Mouse (Mus musculus) naive thymus-derived CD4-positive, alpha-beta T cell, adult 2 months (primary cell): ENCODE data around the gene 1700001K19Rik.
A peak's percentile ranks its signal among the peaks of the same experiment; 100 is the strongest.
"Not testable (repeated sequence)": the region's sequence is repeated elsewhere in the genome, so short reads cannot be mapped to it uniquely, and the experiment has no call there.

ENCODE experiments used
- DNase-seq: peaks from one replicate; pipeline ENCODE4 v3.0.0-alpha.2; 2011; ENCODE audit warnings: low read depth

1700001K19Rik gene

DNA sequence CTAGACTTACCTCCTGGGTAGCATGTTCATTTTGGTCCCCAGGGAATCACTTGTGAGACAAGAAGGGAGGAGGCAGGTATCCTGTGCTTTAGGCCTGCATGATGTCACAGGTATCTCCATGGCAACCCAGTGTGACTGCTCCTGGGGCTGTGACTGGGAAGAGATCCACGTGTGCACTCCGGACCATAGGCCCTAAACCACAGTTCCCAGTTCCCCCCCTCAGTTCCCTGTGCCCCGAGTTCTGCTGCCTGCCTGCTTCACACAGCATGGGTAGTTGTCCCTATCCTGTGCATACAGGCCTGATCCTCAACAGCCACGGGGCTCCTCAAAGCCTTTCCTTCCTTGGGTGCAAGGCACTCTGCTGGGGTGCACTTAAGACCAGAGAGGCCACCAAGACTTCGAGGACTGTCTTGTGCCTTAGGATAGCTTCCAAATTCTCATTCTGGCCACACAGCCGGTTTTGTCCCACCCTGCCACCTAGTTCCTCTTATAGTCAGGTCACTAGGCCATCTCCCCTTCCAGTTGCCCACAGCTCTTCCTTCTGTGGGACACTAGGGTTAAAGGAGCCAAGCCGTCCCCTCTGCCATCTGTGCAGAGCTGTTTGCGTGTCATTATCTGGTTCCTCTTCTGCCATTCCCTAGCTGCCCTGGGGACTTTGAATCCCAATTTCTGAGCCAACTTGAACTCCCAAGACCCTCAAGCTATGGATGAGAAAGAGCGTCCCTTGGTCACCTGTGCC is at the start of gene 1700001K19Rik:
Gene 1700001K19Rik (minus strand): TSS at position 59 of the 739 bp plus-strand sequence.
- DNase-seq: no peak

DNA sequence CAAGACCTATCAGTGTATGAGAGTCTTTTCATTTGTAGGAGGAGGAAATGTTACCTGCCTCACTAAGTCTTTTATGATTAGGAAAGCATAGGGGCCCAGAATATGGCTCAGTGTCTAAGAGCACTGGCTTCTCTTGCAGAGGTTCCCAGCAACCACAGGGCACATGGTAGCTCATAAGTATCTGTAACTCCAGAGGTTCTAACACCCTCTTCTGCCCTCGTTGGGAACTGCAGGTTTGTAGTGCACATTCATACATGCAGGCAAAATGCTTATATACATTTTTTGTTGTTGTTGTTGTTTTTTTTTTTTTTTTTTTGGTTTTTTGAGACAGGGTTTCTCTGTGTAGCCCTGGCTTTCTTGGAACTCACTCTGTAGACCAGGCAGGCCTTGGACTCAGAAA is 44.0 kb upstream of the 1700001K19Rik start:
- DNase-seq: no peak

DNA sequence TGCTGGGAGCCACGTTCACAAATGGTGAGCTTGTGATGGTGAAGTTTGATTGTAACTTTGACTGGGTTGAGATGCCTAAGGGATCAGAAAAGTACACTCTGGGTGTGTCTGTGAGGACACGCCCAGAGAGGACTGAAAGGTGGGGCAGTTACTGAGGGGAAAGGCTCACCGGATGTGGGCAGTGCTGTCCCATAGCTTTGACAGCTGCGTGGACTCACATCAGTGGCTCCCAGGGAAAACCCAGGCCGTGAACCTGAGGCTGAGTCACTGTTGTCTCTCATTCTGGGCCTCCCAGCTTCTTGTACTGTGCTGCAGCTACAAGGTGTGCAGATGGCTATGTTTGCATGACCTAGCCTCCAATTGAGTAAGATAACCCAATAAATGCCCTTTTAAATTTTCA is 43.1 kb upstream of the 1700001K19Rik start:
- no peak for DNase-seq

DNA sequence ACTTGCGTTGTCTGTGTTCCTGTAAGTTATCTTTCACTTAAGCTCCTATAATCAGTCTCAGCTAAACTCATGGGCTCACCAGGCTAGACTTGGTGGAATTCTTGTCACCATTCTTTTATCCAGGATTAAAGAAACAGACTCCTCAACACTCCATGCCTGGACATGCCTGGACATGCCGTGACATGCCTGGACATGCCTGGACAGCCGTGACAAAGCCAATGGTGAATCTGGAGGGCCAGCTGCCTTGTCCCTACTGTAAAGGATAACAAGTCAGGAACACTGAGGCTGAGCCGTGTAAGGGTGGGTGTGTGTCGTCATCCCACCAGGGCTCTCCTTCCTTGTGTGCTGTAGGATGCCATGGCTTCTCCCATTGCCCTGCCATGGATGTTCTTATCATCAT is 42.6 kb upstream of the 1700001K19Rik start:
- no peak for DNase-seq

DNA sequence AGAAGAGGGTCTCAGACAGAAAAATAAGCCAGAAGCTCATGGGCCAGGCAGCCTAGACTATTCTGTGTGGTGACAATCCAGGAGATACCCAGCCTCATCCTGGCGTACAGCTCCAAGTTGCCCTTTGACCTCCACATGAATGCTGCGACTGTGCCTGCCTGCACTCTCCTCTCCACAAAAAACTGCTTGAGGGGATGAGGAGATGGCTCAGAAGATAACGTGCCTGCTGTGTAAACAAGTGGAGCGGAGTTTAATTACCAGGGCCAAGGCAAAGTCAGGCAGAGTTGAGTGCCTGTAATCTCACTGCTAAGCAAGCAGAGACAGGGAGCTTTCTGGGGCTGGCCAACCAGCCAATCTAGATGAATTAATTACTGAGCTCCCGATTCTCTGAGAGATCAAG is 33.6 kb upstream of the 1700001K19Rik start:
- DNase-seq: no peak

DNA sequence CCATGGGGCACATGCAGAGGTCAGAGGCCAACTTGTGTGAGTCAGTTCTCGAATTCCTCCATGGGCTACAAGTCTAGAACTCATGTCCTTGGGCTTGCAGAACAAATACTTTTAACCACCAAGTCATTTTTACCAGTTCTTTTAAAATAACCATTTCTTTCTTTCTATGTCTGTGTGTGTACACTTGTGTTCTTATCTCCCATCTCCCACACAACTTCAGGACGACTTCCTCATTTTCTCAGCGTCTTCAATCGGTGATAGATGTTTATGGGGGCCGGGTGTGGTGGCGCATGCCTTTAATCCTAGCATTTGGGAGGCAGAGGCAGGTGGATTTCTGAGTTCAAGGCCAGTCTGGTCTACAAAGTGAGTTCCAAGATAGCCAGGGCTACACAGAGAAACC is 31.8 kb upstream of the 1700001K19Rik start:
- no peak for DNase-seq

DNA sequence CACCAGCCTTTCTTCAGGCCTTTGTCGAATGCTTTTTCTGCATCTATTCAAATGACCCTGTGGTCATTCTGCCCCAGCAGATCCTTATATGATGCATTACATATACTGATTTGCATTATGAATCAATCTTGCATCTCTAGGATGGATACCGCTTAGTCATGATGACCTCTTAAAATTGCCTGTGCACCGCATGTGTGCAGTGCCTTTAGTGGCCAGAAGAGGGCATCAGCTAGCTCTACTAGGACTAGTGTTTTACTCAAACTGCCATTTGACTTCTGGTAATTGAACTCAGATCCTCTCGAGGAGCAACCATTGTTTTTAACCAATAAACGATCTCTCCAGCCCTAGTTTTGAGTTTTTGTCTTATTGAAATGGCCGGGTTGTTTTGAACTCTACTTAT is 31.4 kb upstream of the 1700001K19Rik start:
- DNase-seq: peak; percentile 47

DNA sequence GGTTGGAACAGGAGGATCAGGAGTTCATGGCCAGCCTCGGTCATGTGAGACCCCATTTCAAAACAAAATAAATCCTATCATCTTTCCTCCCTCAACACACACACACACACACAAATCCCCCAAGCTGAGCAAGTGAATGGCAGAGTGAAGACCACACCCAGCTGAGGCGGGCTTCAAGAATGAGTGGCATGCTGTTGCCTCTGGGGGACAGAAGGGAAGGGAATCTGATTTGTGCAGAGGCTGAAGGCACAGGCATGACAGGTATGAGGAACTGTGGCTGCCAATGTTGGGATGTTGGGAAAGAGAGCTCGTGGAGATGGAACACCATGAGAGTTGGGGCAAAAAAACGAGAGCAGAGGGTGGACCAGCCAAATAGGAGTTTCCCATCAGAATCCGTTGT is 28.9 kb upstream of the 1700001K19Rik start:
- no peak for DNase-seq

DNA sequence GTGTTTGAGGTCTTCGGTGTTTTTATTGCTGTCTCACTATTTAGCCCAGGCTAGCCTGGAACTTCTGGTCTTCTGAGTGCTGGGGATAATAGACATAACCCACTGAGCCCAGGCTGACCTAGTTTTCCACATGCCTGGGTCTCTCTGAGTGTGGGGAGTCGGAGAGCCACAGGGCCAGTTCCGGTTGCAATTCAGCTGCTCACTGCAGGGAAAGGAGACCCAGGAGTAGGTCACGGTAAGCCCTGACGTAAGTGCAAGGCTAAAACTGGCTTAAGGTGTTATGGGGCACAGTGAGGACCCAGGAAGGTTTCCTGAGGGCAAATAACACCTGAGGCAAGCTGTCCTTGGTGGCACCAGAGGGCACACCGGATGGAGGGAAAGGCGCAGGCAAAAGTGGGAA is 25.0 kb upstream of the 1700001K19Rik start:
- no peak for DNase-seq

DNA sequence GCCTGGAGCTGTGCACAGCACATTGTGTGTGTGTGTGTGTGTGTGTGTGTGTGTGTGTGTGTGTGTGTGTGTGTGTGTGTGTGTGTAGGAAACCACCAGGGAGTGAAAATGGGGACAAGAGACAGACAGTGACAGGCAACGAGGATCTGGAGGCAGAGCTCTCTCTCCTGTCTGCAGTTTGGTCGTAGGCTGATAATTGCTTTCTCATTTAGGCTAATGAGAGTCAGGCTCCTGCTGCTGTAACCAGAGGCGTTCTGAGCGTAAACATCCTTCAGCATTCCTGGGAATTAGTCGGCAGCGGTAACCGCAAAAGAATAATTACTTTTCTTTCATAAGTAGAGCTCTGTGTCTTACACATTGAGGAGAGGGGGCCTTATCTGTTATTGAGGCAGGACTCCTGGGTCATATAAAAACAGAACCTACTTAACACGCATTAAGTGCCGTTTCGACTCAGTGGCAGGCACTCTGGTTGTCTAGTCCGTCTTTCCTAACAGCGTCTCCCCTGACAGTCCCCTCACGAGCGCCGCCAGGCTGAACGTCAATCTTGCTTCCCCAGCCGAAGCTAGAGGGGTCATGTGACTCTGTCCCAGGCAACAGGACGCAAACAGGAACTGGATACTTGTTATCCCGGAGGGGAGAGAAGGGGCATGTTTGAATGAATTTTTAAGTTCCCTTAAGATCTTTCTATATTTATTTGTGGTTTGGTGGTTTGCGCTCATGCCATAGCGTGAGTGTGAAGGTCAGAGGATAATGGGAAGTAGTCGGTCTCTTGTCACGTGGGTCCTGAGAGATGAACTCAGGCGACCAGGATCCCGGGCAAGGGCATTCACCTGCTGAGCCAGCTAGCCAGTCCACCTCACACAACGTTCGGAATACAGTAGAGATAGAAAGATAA is 24.2 kb upstream of the 1700001K19Rik start:
- peak; percentile 49 for DNase-seq

DNA sequence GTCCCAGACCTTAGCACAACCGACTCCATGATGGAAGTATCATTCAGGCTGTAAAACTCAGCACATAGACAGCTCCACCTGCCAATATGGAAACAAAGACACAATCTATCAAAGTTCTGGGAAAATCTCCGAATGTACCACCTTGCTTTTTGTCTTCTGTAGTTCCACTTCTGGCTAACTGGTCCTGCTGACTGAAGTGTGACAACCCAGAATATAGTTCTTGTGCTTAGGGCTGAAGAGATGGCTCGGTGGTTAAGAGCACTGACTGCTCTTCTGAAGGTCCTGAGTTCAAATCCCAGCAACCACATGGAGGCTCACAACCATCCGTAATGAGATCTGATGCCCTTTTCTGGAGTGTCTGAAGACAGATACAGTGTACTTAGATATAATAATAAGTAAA is 23.0 kb upstream of the 1700001K19Rik start:
- not testable (repeated sequence) for DNase-seq

DNA sequence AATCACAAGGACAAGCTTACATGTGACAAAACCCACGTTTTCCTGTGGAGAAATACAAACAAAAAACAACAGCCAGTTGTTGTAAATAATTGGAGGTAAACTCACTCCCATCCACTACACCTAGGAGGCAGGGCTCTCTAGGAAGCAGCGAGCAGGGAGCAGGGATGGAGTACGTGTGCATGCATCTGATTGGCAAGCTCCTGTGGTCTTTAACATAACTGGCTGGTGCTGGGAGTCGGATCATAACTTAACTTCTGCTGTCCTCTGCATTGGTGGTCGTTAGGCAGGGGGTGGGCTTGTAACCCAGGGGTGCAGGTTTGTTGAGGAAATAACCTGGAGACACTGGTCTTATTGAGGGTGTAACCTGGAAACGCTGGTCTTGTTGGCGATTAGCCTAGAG is 21.3 kb upstream of the 1700001K19Rik start:
- no peak for DNase-seq

DNA sequence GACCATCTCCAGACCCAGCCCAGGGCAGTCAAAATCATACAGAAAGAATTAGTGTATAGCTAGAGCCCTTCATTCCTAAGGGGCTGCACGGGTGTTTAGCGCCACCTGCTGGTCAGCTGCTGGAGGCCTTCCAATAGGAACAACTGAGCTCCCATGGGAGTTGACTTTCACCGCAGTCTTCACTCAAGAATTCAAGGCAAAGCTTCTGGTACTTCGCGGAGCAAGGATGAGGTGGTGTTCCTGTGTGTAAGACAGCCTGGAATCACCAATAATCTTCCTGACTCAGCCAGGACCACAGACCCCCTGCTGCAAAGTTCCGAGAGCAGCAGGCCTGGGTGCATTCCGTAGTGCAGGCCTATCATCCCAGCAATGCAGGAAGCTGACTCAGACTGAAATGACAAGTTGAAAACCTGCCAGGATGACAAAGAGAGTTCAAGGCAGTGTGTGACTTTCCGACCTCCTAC is 20.6 kb upstream of the 1700001K19Rik start:
- DNase-seq: peak; percentile 85

DNA sequence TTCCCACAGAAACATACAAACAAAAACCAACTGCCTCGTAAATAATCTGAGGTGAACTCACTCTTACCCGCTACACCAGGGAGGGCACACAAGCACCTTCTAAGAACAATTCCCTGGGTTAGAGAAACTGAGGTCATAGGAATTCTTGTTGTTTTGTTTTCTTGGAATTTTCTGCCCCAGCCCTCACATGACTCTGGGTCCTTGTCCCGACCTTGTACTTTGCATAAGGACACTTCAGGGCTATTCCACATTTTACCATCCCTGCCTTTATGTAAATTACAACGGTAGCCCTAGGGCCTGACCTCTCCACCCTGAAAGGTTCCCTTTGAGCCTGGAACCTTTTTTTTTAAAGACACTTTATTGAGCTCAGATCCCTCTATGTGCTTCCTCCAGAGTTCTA is 20.1 kb upstream of the 1700001K19Rik start, which contains the start of gene Hsp90aa1:
Gene Hsp90aa1 (minus strand): TSS at position 173 of the 400 bp plus-strand sequence.
- no peak for DNase-seq

DNA sequence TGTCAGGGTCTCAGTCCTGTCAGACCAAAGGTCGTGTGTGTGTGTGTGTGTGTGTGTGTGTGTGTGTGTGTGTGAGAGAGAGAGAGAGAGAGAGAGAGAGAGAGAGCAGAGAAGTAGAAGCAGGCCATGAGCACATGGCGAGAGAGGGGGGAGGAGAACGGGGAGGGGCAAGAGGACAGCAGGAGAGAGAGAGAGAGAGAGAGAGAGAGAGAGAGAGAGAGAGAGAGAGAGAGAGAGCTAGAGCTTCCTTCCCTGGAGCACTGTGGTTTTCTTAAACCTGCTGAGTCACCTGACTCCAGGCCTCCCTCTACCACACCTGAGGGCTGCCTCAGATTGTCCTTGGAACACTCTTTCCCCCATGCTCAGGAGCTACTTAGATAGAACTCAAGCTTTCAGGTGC is 18.9 kb upstream of the 1700001K19Rik start:
- DNase-seq: not testable (repeated sequence)

DNA sequence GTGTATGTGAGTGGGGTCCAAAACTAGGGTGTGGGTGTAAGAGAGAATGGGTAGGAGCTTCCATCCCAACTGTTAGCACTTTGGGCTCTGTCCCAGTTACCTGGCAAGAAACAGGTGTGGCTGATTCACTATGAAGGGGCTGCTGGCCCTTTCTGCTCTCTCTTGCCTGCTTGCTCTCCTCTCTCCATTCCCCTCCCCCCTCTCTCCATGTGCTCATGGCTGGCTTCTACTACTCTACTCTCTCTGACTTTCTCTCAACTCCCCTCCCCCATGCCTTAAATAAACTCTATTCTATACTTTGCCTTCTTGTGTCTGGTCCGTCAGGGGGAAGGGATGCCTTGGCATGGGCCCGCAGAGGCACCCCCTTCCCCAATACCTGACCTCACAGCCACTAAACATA is 18.3 kb upstream of the 1700001K19Rik start:
- no peak for DNase-seq

DNA sequence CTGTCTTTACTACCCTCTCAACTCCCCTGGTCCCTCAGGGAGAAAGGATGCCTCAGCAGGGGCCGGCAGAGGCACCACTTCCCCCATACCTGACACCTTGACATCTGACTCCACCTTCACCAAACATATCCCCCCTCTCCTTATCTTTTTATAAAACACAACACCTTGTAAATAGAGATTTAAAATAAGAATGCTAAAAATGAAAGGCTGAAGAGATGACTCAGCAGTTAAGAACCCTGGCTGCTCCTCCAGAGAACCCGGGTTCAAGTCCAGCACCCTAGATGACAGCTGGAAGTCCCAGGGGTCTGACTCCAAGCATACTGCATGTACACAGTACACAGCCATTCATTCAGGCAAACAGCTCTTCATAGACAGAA is 16.7 kb upstream of the 1700001K19Rik start:
- DNase-seq: no peak

DNA sequence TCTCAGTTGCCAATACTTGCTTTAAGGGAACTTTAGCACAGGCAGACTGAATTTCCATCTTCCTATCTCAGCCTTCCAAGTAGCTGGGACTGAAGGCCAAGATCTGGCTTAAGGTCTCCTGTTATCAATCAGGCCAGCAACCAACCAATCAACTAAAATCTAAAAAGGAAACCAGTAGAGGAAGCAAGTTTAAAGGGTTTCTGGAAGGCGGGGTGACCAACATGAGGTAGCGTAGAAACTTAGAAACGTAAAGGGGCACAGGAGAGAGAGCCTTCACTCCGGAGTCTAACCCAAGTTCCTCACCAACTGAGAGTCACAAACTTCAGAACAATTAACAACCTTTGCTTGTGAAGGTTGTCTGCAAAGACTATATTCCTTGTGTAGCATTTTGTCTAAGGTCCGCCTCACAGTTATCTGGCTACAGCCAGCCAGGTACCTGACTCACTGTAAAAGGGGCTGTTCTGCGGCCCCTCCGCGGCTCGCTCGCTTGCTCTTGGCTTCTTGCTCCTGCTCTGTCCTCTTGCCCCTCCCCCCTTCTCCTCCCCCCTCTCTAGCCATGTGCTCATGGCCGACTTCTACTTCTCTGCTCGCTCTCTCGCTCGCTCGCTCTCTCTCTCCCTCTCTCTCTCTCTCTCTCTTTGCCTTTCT is 16.2 kb upstream of the 1700001K19Rik start:
- DNase-seq: peak; percentile 37

DNA sequence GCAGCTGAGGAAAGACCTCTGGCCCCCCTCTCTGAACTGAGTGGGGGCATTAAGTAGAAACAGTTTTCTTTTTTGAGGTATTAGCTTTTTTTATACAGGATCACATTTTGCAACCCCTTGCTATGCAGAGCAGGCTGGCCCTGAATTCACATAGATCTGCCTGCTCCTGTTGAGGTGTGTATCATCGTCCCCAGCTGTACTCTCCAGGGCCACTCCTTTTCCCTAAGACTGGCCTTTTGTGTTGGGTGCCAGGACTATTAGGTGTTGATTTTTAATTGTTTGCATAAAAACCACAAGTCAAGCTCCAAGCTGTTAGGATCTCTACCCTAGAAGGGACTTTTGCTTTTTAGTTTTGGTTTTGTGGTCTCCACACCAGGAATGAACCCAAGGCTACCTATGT is 15.7 kb upstream of the 1700001K19Rik start:
- peak; percentile 26 for DNase-seq

DNA sequence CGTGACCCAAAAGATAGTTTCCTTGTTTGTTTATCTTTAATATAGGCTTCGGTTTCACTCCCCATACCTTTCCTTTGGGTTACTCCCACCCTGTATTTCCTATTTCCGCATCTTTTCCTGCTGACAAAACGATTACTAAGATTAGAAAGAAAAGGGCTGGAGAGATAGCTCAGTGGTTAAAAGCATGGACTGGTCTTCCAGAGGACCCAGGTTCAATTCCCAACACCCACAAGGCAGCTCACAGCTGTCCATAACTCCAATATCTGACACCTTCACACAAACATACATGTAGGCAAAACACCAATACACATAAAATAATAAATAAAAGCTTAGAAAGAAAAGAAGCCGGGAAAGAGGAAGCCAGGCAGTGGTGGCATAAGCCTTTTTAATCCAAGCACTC is 15.0 kb upstream of the 1700001K19Rik start:
- DNase-seq: no peak

DNA sequence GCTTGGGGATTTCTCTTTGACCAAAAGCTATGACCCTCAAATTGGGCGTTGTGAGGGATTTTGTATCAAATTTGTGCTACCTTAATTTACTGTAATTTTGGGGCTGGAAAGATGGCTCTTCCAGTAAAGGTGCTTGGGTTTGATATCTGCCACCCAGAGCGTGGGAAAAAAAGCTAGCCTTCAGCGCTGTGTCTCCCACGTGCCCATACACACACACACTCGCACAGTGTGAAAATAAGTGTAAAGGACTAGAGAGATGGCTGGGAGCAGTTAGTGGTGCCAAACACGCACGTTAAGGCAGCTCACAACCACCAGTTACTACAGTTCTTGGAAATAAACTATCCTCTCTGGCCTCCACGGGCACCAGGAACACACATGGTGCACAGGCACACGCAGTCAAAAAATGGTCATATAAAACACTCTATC is 14.6 kb upstream of the 1700001K19Rik start:
- DNase-seq: no peak

DNA sequence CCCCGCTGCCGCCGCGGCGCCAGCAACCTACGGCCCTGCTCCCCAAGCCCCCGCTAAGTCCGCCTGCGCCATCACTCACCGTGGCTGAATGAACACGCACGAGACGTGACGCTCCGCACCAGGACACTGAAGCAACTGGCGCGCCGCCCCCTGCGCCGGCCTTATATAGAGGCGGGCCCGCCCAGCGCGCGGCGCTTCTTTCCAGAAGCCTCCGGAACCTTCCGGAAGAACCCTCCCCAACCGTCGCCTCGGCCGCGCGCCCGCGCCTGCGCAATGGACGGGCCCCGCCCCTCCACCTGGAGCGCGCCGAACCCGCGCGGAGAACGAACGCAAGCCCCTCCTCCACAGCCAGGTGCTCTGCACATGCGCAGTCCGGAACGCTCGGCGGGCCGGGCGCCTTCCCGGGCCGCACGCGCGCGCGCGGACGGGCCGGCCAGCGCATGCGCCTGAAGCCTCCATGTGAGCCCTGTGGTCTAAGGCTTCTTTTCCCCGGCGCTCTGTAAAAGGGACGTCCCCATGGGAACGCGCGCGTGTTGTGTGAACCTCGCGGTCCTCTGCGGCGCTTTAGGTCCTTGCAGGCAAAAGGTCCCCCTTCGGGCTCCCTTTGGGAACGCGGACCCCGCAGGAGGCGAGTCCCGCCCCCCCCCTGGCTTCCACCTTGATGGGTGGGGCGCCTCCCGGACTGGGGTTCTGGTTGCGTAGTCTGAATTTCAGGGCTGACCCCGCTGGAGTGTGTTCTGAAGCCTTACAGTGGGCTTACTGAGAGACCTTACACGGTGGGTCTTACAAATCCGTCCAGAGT is 14.0 kb upstream of the 1700001K19Rik start:
- peak; percentile 99 for DNase-seq
